Mouse (Mus musculus) lung, adult 2 months (tissue): ENCODE measurements at regions not wholly inside any gene's neighbourhood (a gene's known extent, or its start where the extent isn't known, plus 50 kb on each side); places are given as distances from the start of the nearest gene placed in this dataset.

Source experiments
- CTCF ChIP-seq: fragments of 200-500 bp; IDR thresholded peaks from 2 replicates; pipeline ENCODE4 v1.5.1; 2011; ENCODE audit warnings: mild to moderate bottlenecking, low read length, control low read depth; ENCODE audit not compliant: insufficient read depth
- POLR2A ChIP-seq: fragments of 200-500 bp; IDR thresholded peaks from 2 replicates; pipeline ENCODE4 v1.6.1; 2011; ENCODE audit warnings: low read depth, mild to moderate bottlenecking, control low read depth, low read length, borderline replicate concordance; ENCODE audit errors: extremely low read depth

GRCm38 (mm10) chr11:111558302-111559140, 492.6 kb downstream of the Kcnj2 start:
- TF ChIP-seq POLR2A (no peak), CTCF (no peak)
